Mouse (Mus musculus) liver, embryonic 11.5 days (tissue): Measurements from ENCODE around the gene Slc18a2. TPM values are rescaled to one million over a fixed set of nuclear protein-coding genes. Genes with fewer than 3 reads are reported as not detected.
A peak's percentile ranks its signal among the peaks of the same experiment; 100 is the strongest.

Experiments used
- ATAC-seq: fragments of 200-750 bp; cut with Nextera tagmentation; replicated peaks from 2 replicates; pipeline ENCODE4 v1.8.0; 2017; ENCODE audit warnings: moderate number of reproducible peaks, mild to moderate bottlenecking, moderate TSS enrichment, moderate library complexity; ENCODE audit not compliant: low FRiP score
- DNase-seq: peaks from one replicate; pipeline ENCODE4 v3.0.0-alpha.2; 2017; ENCODE audit warnings: low spot score
- H3K27ac ChIP-seq: fragments of 300-500 bp; sonication (generic); 2 replicates; pipeline ENCODE4 v1.5.1; 2014; ENCODE audit warnings: mild to moderate bottlenecking, low read depth, low read length, control low read depth
- H3K27me3 ChIP-seq: fragments of 300-500 bp; sonication (generic); replicated peaks from 2 replicates; pipeline ENCODE4 v1.6.1; 2014; ENCODE audit warnings: low read length, mixed read lengths; ENCODE audit not compliant: control insufficient read depth, insufficient read depth
- H3K36me3 ChIP-seq: fragments of 300-500 bp; sonication (generic); 2 replicates; pipeline ENCODE4 v1.6.1; 2014; ENCODE audit warnings: mild to moderate bottlenecking, low read length, moderate library complexity, mixed read lengths; ENCODE audit not compliant: control insufficient read depth, insufficient read depth
- H3K4me1 ChIP-seq: fragments of 300-500 bp; sonication (generic); replicated peaks from 2 replicates; pipeline ENCODE4 v1.6.1; 2014; ENCODE audit warnings: low read length, mixed read lengths; ENCODE audit not compliant: control insufficient read depth, insufficient read depth
- H3K4me2 ChIP-seq: fragments of 300-500 bp; sonication (generic); 2 replicates; pipeline ENCODE4 v1.6.1; 2014; ENCODE audit warnings: mild to moderate bottlenecking, control low read depth, moderate library complexity
- H3K4me3 ChIP-seq: fragments of 300-500 bp; sonication (generic); 2 replicates; pipeline ENCODE4 v1.5.1; 2014; ENCODE audit warnings: low read depth, low read length, control low read depth
- H3K9ac ChIP-seq: fragments of 300-500 bp; sonication (generic); 2 replicates; pipeline ENCODE4 v1.6.1; 2014; ENCODE audit warnings: low read depth, low read length, control low read depth
- H3K9me3 ChIP-seq: fragments of 300-500 bp; sonication (generic); 2 replicates; pipeline ENCODE4 v1.6.1; 2016; ENCODE audit warnings: low read length, inconsistent platforms, mixed read lengths; ENCODE audit not compliant: control insufficient read depth
- WGBS: fragments of 180-500 bp; shearing (Covaris S2); extraction: QIAGEN DNeasy Blood & Tissue Kit; methylation state at CpG from one replicate; pipeline ENCODE4 v1.1.7; 2014; 5-methylcytosine and 5-hydroxymethylcytosine counted together
- polyA plus RNA-seq: library from polyadenylated mRNA; unstranded; fragments of >200 nt; fragmentation: Nextera tagmentation; extraction: Ambion mirVana; gene quantifications from 2 replicates; pipeline ENCODE4 v1.2.1, GENCODE M21; 2014

Gene Slc18a2
- polyA plus RNA-seq, 1 experiment from 2014 or later: 9.6 TPM

DNA sequence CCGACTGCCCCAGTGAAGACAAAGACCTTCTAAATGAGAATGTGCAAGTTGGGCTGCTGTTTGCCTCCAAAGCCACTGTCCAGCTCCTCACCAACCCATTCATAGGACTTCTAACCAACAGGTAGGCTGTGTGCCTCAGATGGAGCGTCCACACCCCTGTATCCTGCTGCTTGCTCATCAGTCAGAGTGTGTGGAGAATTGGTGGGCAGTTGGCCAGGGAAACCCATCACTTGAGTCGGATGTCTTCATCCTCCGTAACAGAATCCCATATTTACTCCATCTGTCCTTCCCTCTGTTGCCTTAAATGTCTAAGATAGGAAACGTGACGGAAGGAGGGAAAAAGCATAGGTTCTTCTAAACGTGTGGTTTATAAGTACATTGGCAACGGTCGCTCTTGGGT lies 2.5 kb downstream of the Slc18a2 start:
- Histone ChIP-seq H3K4me1 (peaks cover 19% of the 10 kb centered on the region), H3K36me3 (no peaks in the 10 kb centered on the region), H3K27ac (no peak overlapping the region), H3K9ac (no peak overlapping the region), H3K27me3 (peaks cover 18% of the 10 kb centered on the region; the same call in 1 of the 2 replicates), H3K9me3 (no peaks in the 10 kb centered on the region), H3K4me3 (no peak overlapping the region), H3K4me2 (no peak overlapping the region)
- 88% methylated on average over 9 of the region's 9 CpGs for WGBS
- ATAC-seq (no peak), DNase-seq (no peak)

DNA sequence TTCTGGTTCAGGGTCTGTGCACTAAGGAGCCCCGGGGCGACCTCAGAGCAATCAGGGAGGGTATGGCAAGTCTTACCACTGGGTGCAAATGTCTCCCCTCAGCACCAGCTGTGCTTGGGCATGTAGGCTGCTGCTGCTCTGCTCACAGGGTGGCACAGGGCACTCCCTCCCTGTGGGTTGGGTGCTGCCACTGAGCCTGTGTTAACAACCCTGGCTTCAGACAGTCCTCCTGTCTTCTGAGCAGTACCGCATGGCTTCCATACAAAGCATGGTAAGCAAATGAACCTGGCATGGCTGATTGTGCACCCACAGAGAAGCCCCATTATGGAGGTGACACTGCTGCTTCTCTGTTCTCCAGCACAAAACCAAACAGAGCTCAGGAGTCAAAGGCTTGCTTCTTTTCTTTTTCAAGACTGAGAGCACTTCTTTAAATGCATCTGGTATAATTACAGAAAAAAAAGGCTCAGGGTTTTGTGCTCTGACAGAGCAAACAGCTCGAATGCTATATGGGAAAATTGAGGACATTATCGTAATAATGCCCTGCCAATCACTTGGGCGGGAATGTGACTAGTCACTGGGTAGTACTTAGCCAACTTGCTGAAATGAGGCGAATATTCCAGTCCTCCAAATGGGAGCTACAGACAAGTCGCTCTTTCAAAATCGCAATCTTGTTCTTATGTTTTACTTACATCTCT lies 4.3 kb downstream of the Slc18a2 start:
- H3K36me3 ChIP-seq: no peaks in the 10 kb centered on the region
- no peak for ATAC-seq
- WGBS: 81% methylated on average over 9 of the region's 9 CpGs
- H3K9me3 ChIP-seq: no peaks in the 10 kb centered on the region
- H3K4me1 ChIP-seq: peaks cover 19% of the 10 kb centered on the region
- DNase-seq: no peak
- H3K4me3 ChIP-seq: no peak overlapping the region
- H3K27me3 ChIP-seq: peaks cover 17% of the 10 kb centered on the region; the same call in 1 of the 2 replicates
- no peak overlapping the region for H3K4me2 ChIP-seq
- no peak overlapping the region for H3K9ac ChIP-seq
- no peak overlapping the region for H3K27ac ChIP-seq

DNA sequence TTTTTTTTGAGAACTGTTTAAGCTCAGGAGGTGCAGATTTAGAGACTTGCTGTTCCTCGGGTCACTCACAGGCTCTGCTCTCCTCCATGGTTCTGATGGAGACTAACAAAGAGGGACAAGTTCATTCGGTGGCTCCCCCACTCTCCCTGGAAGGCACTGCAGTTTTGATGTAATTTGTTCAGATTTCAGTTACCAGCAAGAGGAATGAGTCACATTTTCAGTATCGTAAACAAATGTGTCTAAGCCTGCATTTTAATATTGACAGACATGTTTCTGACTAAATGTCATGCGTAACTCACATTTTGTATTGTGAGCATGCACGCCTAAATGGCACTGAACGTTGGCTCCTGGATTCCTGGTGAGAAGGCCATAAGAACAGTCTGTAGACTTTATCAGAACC lies 5.2 kb downstream of the Slc18a2 start:
- H3K4me3 ChIP-seq: no peak overlapping the region
- peaks cover 12% of the 10 kb centered on the region for H3K4me1 ChIP-seq
- whole genome bisulfite sequencing: 77% methylated on average over 6 of the region's 6 CpGs
- no peak overlapping the region for H3K27ac ChIP-seq
- ATAC-seq (no peak), DNase-seq (no peak)
- peaks cover 9% of the 10 kb centered on the region; the same call in 1 of the 2 replicates for H3K27me3 ChIP-seq
- no peak overlapping the region for H3K4me2 ChIP-seq
- no peak overlapping the region for H3K9ac ChIP-seq
- no peaks in the 10 kb centered on the region for H3K36me3 ChIP-seq
- H3K9me3 ChIP-seq: no peaks in the 10 kb centered on the region

DNA sequence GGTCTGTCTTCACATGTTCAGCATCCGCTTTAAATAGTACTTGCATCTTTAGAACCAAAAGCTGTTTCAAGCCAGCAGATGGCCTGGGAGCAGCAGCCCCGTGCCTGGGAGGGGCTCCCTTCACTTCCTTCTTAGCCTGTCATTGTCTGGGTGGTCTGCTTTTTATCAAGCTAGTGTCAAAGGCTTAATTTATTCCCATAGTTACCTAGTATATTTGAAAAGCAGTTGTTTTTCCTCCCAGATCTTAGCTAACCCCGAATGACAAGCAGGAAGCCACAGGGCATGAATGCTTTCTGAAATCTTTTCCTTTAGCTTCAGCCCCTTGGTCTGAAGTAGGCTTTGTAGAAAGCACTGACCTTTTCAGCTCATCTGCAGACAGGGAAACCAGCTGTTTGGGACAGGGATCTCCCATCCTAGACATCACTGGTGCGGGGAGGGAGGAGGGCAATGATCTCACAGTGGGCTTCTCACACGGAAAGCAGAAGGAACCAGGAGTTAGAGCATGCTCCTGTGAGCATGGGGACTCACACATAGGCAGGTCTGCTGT lies 6.8 kb downstream of the Slc18a2 start:
- H3K9me3 ChIP-seq: no peaks in the 10 kb centered on the region
- no peak overlapping the region for H3K4me3 ChIP-seq
- 0 out of 2 replicates have a peak, but pooled peaks cover 4% of the 10 kb centered on the region for H3K27me3 ChIP-seq
- no peak overlapping the region for H3K9ac ChIP-seq
- DNase-seq: no peak
- peak overlapping the region; percentile 5; the same call in 1 of the 2 replicates for H3K27ac ChIP-seq
- 26% methylated on average over 5 of the region's 5 CpGs for WGBS
- H3K36me3 ChIP-seq: no peaks in the 10 kb centered on the region
- no peaks in the 10 kb centered on the region; the same call in 1 of the 2 replicates for H3K4me1 ChIP-seq
- no peak overlapping the region for H3K4me2 ChIP-seq
- no peak for ATAC-seq

DNA sequence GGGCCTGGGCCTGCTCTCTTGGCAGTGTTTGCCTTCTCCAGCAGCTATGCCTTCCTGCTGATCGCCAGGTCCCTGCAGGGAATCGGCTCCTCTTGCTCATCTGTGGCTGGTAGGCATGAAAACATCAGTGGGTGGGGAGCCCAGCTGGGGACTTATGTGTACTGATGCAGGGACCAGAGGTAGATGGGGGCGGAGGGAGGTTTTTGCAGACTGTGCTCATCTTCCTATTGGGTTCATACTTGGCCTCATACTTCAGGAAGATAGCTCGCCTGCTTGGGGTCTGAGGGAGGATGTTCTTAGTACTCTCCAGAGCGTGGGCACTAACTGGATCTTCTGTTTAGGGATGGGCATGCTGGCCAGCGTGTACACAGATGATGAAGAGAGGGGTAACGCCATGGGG lies 12.5 kb downstream of the Slc18a2 start:
- ATAC-seq (no peak), DNase-seq (peak; percentile 26)
- Histone ChIP-seq H3K27ac (no peak overlapping the region), H3K27me3 (no peaks in the 10 kb centered on the region), H3K4me1 (no peaks in the 10 kb centered on the region), H3K4me2 (no peak overlapping the region), H3K4me3 (no peak overlapping the region), H3K9me3 (no peaks in the 10 kb centered on the region), H3K9ac (no peak overlapping the region), H3K36me3 (no peaks in the 10 kb centered on the region)
- WGBS: 81% methylated on average over 7 of the region's 7 CpGs

DNA sequence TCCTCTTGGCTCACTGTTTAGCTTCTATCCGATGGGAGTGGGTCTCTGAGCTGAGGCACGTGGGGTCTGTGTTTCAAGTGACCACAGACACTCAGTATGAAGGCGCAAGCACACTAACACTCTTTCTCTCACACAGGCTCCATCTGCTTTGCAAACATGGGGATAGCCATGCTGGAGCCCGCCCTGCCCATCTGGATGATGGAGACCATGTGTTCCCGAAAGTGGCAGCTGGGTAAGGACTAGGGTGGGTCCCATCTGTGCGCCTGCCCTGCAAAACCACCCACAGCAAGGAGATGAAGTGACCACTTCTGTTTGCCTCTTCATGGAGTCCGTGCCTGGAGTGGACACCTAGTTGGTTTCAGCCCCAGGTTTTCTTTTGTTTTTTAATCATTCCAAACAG lies 15.7 kb downstream of the Slc18a2 start:
- H3K4me3 ChIP-seq: no peak overlapping the region
- DNase-seq: peak; percentile 14

DNA sequence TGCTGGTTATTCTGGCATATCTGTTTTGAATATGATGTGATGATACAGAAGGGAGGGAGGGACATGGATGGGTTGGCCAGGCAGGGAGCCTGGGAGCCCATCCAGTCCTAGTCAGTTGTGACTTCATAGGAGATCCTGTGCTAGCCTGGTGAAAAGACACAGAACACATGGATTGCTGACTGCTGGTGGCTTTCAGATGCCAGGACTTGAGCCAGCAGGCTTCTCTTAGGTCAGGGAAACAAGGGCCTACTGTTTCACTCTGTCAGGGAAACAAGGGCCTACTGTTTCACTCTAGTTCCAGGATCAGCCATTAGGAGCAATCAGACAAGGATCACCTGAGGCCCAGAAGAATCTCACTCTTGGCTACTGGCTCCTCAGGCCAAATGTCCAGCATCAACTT lies 20.1 kb downstream of the Slc18a2 start:
- Histone ChIP-seq H3K9ac (no peak overlapping the region), H3K36me3 (no peaks in the 10 kb centered on the region), H3K9me3 (no peaks in the 10 kb centered on the region), H3K4me3 (no peak overlapping the region), H3K27ac (no peak overlapping the region), H3K4me1 (no peaks in the 10 kb centered on the region), H3K4me2 (no peak overlapping the region), H3K27me3 (no peaks in the 10 kb centered on the region)
- no peak for ATAC-seq
- DNase-seq: no peak

More for the DNA sequence above, 15.7 kb downstream of the Slc18a2 start:
- Histone ChIP-seq H3K27me3 (no peaks in the 10 kb centered on the region), H3K9me3 (no peaks in the 10 kb centered on the region), H3K4me1 (no peaks in the 10 kb centered on the region), H3K36me3 (no peaks in the 10 kb centered on the region), H3K9ac (no peak overlapping the region), H3K27ac (no peak overlapping the region), H3K4me2 (no peak overlapping the region)
- ATAC-seq: no peak
- WGBS: 92% methylated on average over 7 of the region's 7 CpGs

DNA sequence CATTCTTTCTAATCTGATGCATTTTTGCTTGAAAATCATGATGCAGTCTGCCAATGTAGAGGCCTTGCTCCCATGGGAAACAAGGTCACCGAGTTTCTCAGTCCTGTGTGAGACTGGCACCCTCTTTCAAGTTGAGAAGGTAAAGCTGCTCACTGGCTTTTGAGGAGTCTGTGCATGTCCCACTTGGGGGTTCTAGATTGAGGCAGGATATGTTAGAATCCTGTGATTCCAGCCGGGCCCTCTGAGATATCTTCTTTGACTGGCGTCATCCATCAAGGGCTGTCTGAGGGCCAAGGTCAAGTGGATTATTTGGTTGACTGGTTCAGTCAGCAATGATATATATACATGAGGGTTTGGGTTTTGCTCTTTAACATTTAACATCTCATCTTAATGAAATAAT lies 21.3 kb downstream of the Slc18a2 start:
- DNase-seq (peak; percentile 17), ATAC-seq (no peak)
- no peaks in the 10 kb centered on the region for H3K36me3 ChIP-seq
- no peak overlapping the region for H3K4me3 ChIP-seq
- H3K4me1 ChIP-seq: no peaks in the 10 kb centered on the region
- no peak overlapping the region for H3K9ac ChIP-seq
- no peak overlapping the region for H3K27ac ChIP-seq
- H3K4me2 ChIP-seq: no peak overlapping the region
- H3K27me3 ChIP-seq: no peaks in the 10 kb centered on the region
- WGBS: 86% methylated on average over 3 of the region's 3 CpGs
- H3K9me3 ChIP-seq: no peaks in the 10 kb centered on the region

DNA sequence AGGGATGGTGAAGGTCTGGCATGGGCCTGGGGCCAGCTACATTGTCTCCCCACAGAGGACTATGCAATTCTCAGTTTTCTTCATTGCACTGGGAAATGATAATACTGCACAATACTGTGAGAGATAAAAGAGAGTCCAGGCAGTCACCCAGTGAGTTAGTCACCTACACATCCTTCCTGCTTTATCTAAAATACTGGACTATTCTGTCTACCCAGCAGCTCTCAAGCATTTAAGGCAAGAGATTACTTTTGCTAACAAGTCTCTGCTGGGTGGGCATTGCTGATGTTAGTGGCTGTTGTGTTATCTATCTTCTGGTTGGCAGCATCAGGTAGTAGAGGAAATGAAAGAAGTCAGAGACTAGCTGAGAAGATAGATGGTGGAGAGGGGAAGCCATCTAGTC lies 28.3 kb downstream of the Slc18a2 start:
- Histone ChIP-seq H3K27me3 (no peaks in the 10 kb centered on the region), H3K27ac (no peak overlapping the region), H3K4me1 (no peaks in the 10 kb centered on the region; the same call in 1 of the 2 replicates), H3K36me3 (no peaks in the 10 kb centered on the region), H3K4me2 (no peak overlapping the region), H3K9ac (no peak overlapping the region), H3K4me3 (no peak overlapping the region), H3K9me3 (no peaks in the 10 kb centered on the region)
- no peak for DNase-seq
- ATAC-seq: no peak
